Comparison of ENCODE assay signal across 9 mouse cellular contexts in the genomic region with DNA sequence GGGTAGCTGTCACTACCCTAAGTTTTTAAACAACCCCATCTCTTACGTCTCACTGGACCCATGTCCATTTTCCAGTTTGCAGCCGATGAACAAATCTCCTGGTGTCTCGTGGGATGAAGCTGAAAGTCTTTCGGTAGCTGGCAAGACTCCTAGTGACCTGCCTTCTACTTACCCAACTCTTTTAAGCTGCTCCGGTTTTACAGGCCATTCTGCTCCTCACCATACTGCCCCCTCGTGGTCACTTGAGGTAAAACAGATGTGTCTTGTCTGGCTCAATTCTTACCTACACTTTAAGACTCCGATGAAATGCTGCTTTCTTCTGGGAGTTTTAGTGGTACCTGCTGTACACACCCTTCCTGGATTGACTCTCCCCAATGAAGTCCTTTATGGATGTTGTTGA. TPM values are rescaled to one million over a fixed set of nuclear protein-coding genes. Genes with fewer than 3 reads are reported as not detected.
DNase-seq lines count a peak whose midpoint lies in the region; ATAC-seq and TF ChIP-seq lines count a peak whose summit lies in the region.
"Had no signal": no experiment of that assay in that cellular context is flagged by ENCODE, and none has a peak within 500 bp of the region (broad histone marks: within the 10 kb centered on the region; RNA-seq: fewer than 3 reads in every experiment).

No protein-coding gene starts in this region.

- no peak overlapping the region for H3K27ac ChIP-seq in intestine, postnatal 0 days (ENCODE audit: low read depth, low read length)
- no peak overlapping the region for H3K27ac ChIP-seq in intestine, embryonic 16.5 days (ENCODE audit: low read length)
- H3K27ac ChIP-seq in olfactory bulb, adult 2 months (ENCODE audit: insufficient read depth, low read depth, low read length): no peak overlapping the region
- H3K27ac ChIP-seq: neural tube, embryonic 13.5 days had no signal

- no peak overlapping the region for H3K9ac ChIP-seq in intestine, postnatal 0 days (ENCODE audit: low read depth, low read length)
- no peak overlapping the region for H3K9ac ChIP-seq in intestine, embryonic 16.5 days (ENCODE audit: low read depth, low read length)
- H3K9ac ChIP-seq: neural tube, embryonic 13.5 days had no signal

- WGBS in intestine, postnatal 0 days: 43% methylated on average over 7 of the region's 7 CpGs
- 41% methylated on average over 7 of the region's 7 CpGs for whole genome bisulfite sequencing in intestine, embryonic 16.5 days
- WGBS in olfactory bulb, adult 2 months: 25% methylated on average over 7 of the region's 7 CpGs

- DNase-seq in WW6 (ENCODE audit: low read depth, low spot score): peak; percentile 63
- DNase-seq in cerebellum, postnatal 14 days: peak; percentile 77 to 88
- peak; percentile 52 to 59 for DNase-seq in left cerebral cortex, postnatal 25 days (ENCODE audit: low spot score in 2 of 2)
- DNase-seq in thymus, postnatal 14 days: peak; percentile 83

- no peaks in the 10 kb centered on the region for H3K4me1 ChIP-seq in intestine, postnatal 0 days (replicated peaks; ENCODE audit: control insufficient read depth, insufficient read depth, low read length)
- no peaks in the 10 kb centered on the region for H3K4me1 ChIP-seq in intestine, embryonic 16.5 days (ENCODE audit: control insufficient read depth, insufficient read depth, low read length)
- H3K4me1 ChIP-seq in olfactory bulb, adult 2 months (ENCODE audit: control insufficient read depth, insufficient read depth, low read length): no peaks in the 10 kb centered on the region
- H3K4me1 ChIP-seq: neural tube, embryonic 13.5 days had no signal

- no peaks in the 10 kb centered on the region for H3K27me3 ChIP-seq in intestine, postnatal 0 days (replicated peaks; ENCODE audit: control insufficient read depth, insufficient read depth, low read length)
- H3K27me3 ChIP-seq in intestine, embryonic 16.5 days (replicated peaks; ENCODE audit: control insufficient read depth, insufficient read depth, low read length): no peaks in the 10 kb centered on the region
- H3K27me3 ChIP-seq: neural tube, embryonic 13.5 days had no signal

- no peaks in the 10 kb centered on the region for H3K9me3 ChIP-seq in intestine, postnatal 0 days (ENCODE audit: control insufficient read depth)
- H3K9me3 ChIP-seq in intestine, embryonic 16.5 days (ENCODE audit: control insufficient read depth, low read length): no peaks in the 10 kb centered on the region
- H3K9me3 ChIP-seq: neural tube, embryonic 13.5 days had no signal

- H3K4me2 ChIP-seq in intestine, postnatal 0 days (replicated peaks; ENCODE audit: low read depth): no peak overlapping the region
- no peak overlapping the region for H3K4me2 ChIP-seq in intestine, embryonic 16.5 days (ENCODE audit: low read depth, low read length)
- H3K4me2 ChIP-seq: neural tube, embryonic 13.5 days had no signal

- no peak overlapping the region for H3K4me3 ChIP-seq in intestine, postnatal 0 days (ENCODE audit: low read depth, low read length)
- H3K4me3 ChIP-seq in intestine, embryonic 16.5 days (ENCODE audit: low read length): no peak overlapping the region
- no peak overlapping the region for H3K4me3 ChIP-seq in olfactory bulb, adult 2 months (ENCODE audit: insufficient read depth, low read depth, low read length)
- H3K4me3 ChIP-seq: neural tube, embryonic 13.5 days had no signal

- intact Hi-C loops in left cerebral cortex, postnatal 25 days (cut with DNase I): no loop called here

- peak; percentile 88 for TF ChIP-seq CTCF in intestine, postnatal 0 days (IDR thresholded peaks at IDR 0.05; ENCODE audit: low read depth)
- 0 out of 2 replicates have a peak, but pooled peaks have one; percentile 22 for TF ChIP-seq CTCF in olfactory bulb, adult 2 months (IDR thresholded peaks at IDR 0.05; ENCODE audit: insufficient read depth, low read depth, low read length)

- TF ChIP-seq POLR2A in olfactory bulb, adult 2 months (IDR thresholded peaks at IDR 0.05; ENCODE audit: insufficient read depth, low read depth, low read length): no peak

- H3K36me3 ChIP-seq in intestine, postnatal 0 days (ENCODE audit: control insufficient read depth, insufficient read depth): no peaks in the 10 kb centered on the region
- H3K36me3 ChIP-seq in intestine, embryonic 16.5 days (ENCODE audit: control insufficient read depth, insufficient read depth, low read length): no peaks in the 10 kb centered on the region
- H3K36me3 ChIP-seq: neural tube, embryonic 13.5 days had no signal

- ATAC-seq in intestine, postnatal 0 days: no peak
- no peak for ATAC-seq in intestine, embryonic 16.5 days
- peak; percentile 93 for ATAC-seq in granulocyte monocyte progenitor cell, adult 5-6 weeks (replicated peaks; ENCODE audit: poor library complexity, severe bottlenecking)

RNA-seq across cellular contexts. Expression of a gene that starts 18.2 kb away (rescaled TPM):
- polyA plus RNA-seq in intestine, postnatal 0 days (2015; fragmentation: Nextera tagmentation; extraction: Ambion mirVana): 10.9 and 11.4 TPM in 2 replicates
- polyA plus RNA-seq in intestine, embryonic 16.5 days (2015; fragmentation: Nextera tagmentation; extraction: Ambion mirVana): 6.8 and 7.6 TPM in 2 replicates
- 16.8 and 20.4 TPM in 2 replicates for total RNA-seq in granulocyte monocyte progenitor cell, adult 5-6 weeks (2014; fragmentation: Nextera tagmentation)
- 33.7 and 41.3 TPM in 2 replicates for total RNA-seq in granulocyte monocyte progenitor cell, adult 5-6 weeks (2017)
- total RNA-seq in left cerebral cortex, postnatal 25 days (2021): 10 to 100 TPM; 34.2 TPM
- polyA plus RNA-seq in olfactory bulb, adult 2 months (2012; ENCODE audit: insufficient read depth, insufficient read length, low replicate concordance, missing spikeins): not detected in 2 replicates
